Mouse (Mus musculus): ENCODE results near the gene Lrrc8a.

Gene Lrrc8a

GRCm38 (mm10) chr2:30237199-30237880 lies at the start of gene Lrrc8a:
Lrrc8a (plus strand) TSS chr2:30237715.
- DNase-seq (ENCODE audit: low read depth, low spot score) = peak; percentile 87

GRCm38 (mm10) chr2:30191790-30192580 lies 45.5 kb upstream of the Lrrc8a start:
- no peak for DNase-seq (ENCODE audit: low read depth, low spot score)

GRCm38 (mm10) chr2:30194656-30195055 lies 42.9 kb upstream of the Lrrc8a start:
- DNase-seq (ENCODE audit: low read depth, low spot score) = no peak

GRCm38 (mm10) chr2:30198021-30198420 lies 39.5 kb upstream of the Lrrc8a start:
- DNase-seq (ENCODE audit: low read depth, low spot score) = no peak

GRCm38 (mm10) chr2:30199984-30200383 lies 37.5 kb upstream of the Lrrc8a start:
- no peak for DNase-seq (ENCODE audit: low read depth, low spot score)

GRCm38 (mm10) chr2:30200388-30200925 lies 37.1 kb upstream of the Lrrc8a start:
- DNase-seq (ENCODE audit: low read depth, low spot score) = no peak

GRCm38 (mm10) chr2:30203439-30203838 lies 34.1 kb upstream of the Lrrc8a start:
- DNase-seq (ENCODE audit: low read depth, low spot score) = peak; percentile 57

GRCm38 (mm10) chr2:30205255-30205628 lies 32.3 kb upstream of the Lrrc8a start:
- no peak for DNase-seq (ENCODE audit: low read depth, low spot score)

GRCm38 (mm10) chr2:30205629-30206357 lies 31.7 kb upstream of the Lrrc8a start, which contains the start of gene Kyat1:
Kyat1 (minus strand) TSS chr2:30205847.
- peak; percentile 76 for DNase-seq (ENCODE audit: low read depth, low spot score)

GRCm38 (mm10) chr2:30207401-30207800 lies 30.1 kb upstream of the Lrrc8a start:
- DNase-seq (ENCODE audit: low read depth, low spot score) = no peak

GRCm38 (mm10) chr2:30207886-30208285 lies 29.6 kb upstream of the Lrrc8a start:
- DNase-seq (ENCODE audit: low read depth, low spot score) = no peak

GRCm38 (mm10) chr2:30211408-30212168 lies 25.9 kb upstream of the Lrrc8a start:
- no peak for DNase-seq (ENCODE audit: low read depth, low spot score)

GRCm38 (mm10) chr2:30212169-30212545 lies 25.4 kb upstream of the Lrrc8a start:
- DNase-seq (ENCODE audit: low read depth, low spot score) = no peak

GRCm38 (mm10) chr2:30212951-30213350 lies 24.6 kb upstream of the Lrrc8a start:
- no peak for DNase-seq (ENCODE audit: low read depth, low spot score)

- DNase-seq (ENCODE audit: low read depth, low spot score) = no peak
These were observed 22.8 kb upstream of the Lrrc8a start for GRCm38 (mm10) chr2:30214745-30215144.

- no peak for DNase-seq (ENCODE audit: low read depth, low spot score)
These were observed 22.0 kb upstream of the Lrrc8a start for GRCm38 (mm10) chr2:30215493-30215892.

- no peak for DNase-seq (ENCODE audit: low read depth, low spot score)
These were observed 21.2 kb upstream of the Lrrc8a start for GRCm38 (mm10) chr2:30216293-30216692.

GRCm38 (mm10) chr2:30235593-30235992 lies 1.9 kb upstream of the Lrrc8a start:
- no peak for DNase-seq (ENCODE audit: low read depth, low spot score)

- no peak for DNase-seq (ENCODE audit: low read depth, low spot score)
These were observed 903 bp upstream of the Lrrc8a start for GRCm38 (mm10) chr2:30236426-30237198.

- DNase-seq (ENCODE audit: low read depth, low spot score) = no peak
These were observed 366 bp downstream of the Lrrc8a start for GRCm38 (mm10) chr2:30237881-30238280.

Measured in WW6 (cell line).